Mouse (Mus musculus): ENCODE measurements around the gene Tcf7l2.

DNA sequence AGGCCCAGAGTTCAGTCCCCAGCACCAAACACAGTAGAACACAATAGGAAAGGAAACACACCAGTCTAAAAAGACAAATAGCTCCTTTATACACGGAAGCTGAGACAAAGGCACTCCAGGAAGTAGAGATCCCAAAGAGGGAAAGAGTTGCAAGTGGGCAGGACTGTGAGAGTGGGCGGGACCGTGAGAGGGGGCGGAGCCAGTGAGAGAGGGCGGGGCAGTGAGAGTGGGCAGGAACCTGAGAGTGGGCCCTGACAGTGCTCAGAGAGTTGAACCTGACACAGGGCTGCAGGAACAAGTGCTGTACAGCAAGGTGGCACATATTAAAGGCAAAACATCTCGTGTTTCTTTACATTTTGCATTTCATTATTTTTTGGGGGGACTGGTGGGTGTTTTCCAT, 22.5 kb upstream of the Tcf7l2 start:
- TF ChIP-seq POLR2A (IDR thresholded peaks at IDR 0.05; ENCODE audit: insufficient read length, low read depth) (no peak), MAX (IDR thresholded peaks at IDR 0.05; ENCODE audit: low read depth) (no peak), POLR2AphosphoS2 (IDR thresholded peaks at IDR 0.05; ENCODE audit: insufficient read length, low read depth) (no peak), TCF3 (IDR thresholded peaks at IDR 0.05; ENCODE audit: insufficient read length, low read depth) (no peak), MYOG (IDR thresholded peaks at IDR 0.05; ENCODE audit: control insufficient read depth in 1 of 3, insufficient read depth in 1 of 3, insufficient read length in 2 of 3, low read depth in 2 of 3) (no peak), USF1 (IDR thresholded peaks at IDR 0.05; ENCODE audit: low read depth) (no peak), MYOD1 (IDR thresholded peaks at IDR 0.05; ENCODE audit: control insufficient read depth in 1 of 3, insufficient read length in 2 of 3, low read depth in 2 of 3) (no peak), CEBPB (IDR thresholded peaks at IDR 0.05; ENCODE audit: insufficient read depth, poor library complexity, severe bottlenecking) (no peak)
